Mouse (Mus musculus) limb, embryonic 11.5 days (tissue): ENCODE measurements around the gene Rbms3. TPM values are rescaled to one million over a fixed set of nuclear protein-coding genes. Genes with fewer than 3 reads are reported as not detected.

ENCODE experiments used
- ATAC-seq: fragments of 200-750 bp; cut with Nextera tagmentation; 2 replicates; pipeline ENCODE4 v1.8.0; 2017; ENCODE audit warnings: low read depth; ENCODE audit not compliant: insufficient number of reproducible peaks, low FRiP score, low TSS enrichment
- DNase-seq: peaks from one replicate; pipeline ENCODE4 v3.0.0-alpha.2; 2015; ENCODE audit warnings: low spot score
- H3K27ac ChIP-seq: fragments of 300-500 bp; sonication (generic); replicated peaks from 2 replicates; pipeline ENCODE4 v1.5.1; 2014; ENCODE audit warnings: low read depth, mild to moderate bottlenecking, low read length
- H3K27me3 ChIP-seq: fragments of 300-500 bp; sonication (generic); 2 replicates; pipeline ENCODE4 v1.6.1; 2014; ENCODE audit warnings: mild to moderate bottlenecking, low read length, mixed read lengths; ENCODE audit not compliant: control insufficient read depth, insufficient read depth
- H3K36me3 ChIP-seq: fragments of 300-500 bp; sonication (generic); 2 replicates; pipeline ENCODE4 v1.6.1; 2014; ENCODE audit warnings: mild to moderate bottlenecking, low read length, moderate library complexity, mixed read lengths; ENCODE audit not compliant: control insufficient read depth, insufficient read depth
- H3K4me1 ChIP-seq: fragments of 300-500 bp; sonication (generic); 2 replicates; pipeline ENCODE4 v1.6.1; 2014; ENCODE audit warnings: low read length, mixed read lengths; ENCODE audit not compliant: control insufficient read depth, insufficient read depth
- H3K4me2 ChIP-seq: fragments of 300-500 bp; sonication (generic); 2 replicates; pipeline ENCODE4 v1.6.1; 2014; ENCODE audit warnings: low read depth, mild to moderate bottlenecking, moderate library complexity; ENCODE audit not compliant: severe bottlenecking
- H3K4me3 ChIP-seq: fragments of 300-500 bp; sonication (generic); 2 replicates; pipeline ENCODE4 v1.5.1; 2014; ENCODE audit warnings: low read depth, low read length
- H3K9ac ChIP-seq: fragments of 300-500 bp; sonication (generic); 2 replicates; pipeline ENCODE4 v1.6.1; 2014; ENCODE audit warnings: mild to moderate bottlenecking, low read length
- H3K9me3 ChIP-seq: fragments of 300-500 bp; sonication (generic); 2 replicates; pipeline ENCODE4 v1.6.1; 2016; ENCODE audit warnings: low read length; ENCODE audit not compliant: control insufficient read depth
- WGBS: fragments of 180-500 bp; shearing (Covaris S2); extraction: QIAGEN DNeasy Blood & Tissue Kit; methylation state at CpG from one replicate; pipeline ENCODE4 v1.1.7; 2014; 5-methylcytosine and 5-hydroxymethylcytosine counted together
- polyA plus RNA-seq: library from polyadenylated mRNA; unstranded; fragments of >200 nt; fragmentation: Nextera tagmentation; extraction: Ambion mirVana; gene quantifications from 2 replicates; pipeline ENCODE4 v1.2.1, GENCODE M21; 2014

Rbms3 gene
- polyA plus RNA-seq, 1 experiment from 2014 or later: 51.9 TPM

DNA sequence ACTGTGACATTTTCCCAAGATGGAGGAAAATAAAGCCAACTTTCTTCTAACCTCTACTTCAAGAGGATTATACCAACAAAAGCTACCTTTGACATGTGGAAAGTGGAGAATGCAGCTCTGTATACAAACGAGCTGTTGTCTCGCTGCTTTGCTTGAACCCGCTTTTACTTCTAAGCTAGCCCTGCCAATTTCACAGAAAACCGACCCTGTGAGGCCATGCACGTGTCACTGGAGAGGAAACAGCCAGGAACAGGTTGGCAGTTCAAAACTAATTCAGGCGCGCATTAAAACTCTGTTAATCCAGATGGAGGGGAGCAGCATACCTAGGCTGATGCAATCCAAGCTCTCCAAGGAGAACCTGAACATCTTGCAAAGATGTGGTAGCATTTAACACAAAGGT is 796.0 kb downstream of the Rbms3 start:
- peaks cover 3% of the 10 kb centered on the region; the same call in 1 of the 2 replicates for H3K4me1 ChIP-seq
- no peak for ATAC-seq
- DNase-seq: no peak
- 0 out of 2 replicates have a peak overlapping the region, but pooled peaks have one; percentile 26 for H3K27ac ChIP-seq
- H3K9me3 ChIP-seq: no peaks in the 10 kb centered on the region
- no peak overlapping the region for H3K4me2 ChIP-seq
- H3K9ac ChIP-seq: no peak overlapping the region
- no peak overlapping the region for H3K4me3 ChIP-seq
- 66% methylated on average over 7 of the region's 7 CpGs for WGBS
- H3K36me3 ChIP-seq: no peaks in the 10 kb centered on the region
- H3K27me3 ChIP-seq: no peaks in the 10 kb centered on the region

DNA sequence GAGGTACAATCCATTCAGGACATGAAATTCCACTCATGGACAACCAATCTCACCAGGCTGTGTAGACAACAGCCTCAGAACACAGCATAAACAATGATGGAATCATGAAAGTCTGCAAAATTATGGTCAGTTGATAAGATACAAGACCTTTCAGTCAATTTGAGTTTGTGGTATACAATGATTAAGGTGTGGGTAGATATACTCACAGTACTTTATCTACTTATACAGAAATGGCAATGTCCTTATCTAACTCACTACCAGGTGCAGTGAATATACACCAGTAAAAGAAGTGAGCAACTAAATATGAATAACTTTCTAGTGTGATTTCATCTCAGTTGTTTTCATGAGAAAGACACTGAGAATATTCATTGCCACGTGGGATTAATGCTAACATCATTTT is 796.9 kb downstream of the Rbms3 start:
- no peak overlapping the region for H3K27ac ChIP-seq
- ATAC-seq: no peak
- no peaks in the 10 kb centered on the region for H3K36me3 ChIP-seq
- H3K27me3 ChIP-seq: no peaks in the 10 kb centered on the region
- peaks cover 3% of the 10 kb centered on the region; the same call in 1 of the 2 replicates for H3K4me1 ChIP-seq
- no peak overlapping the region for H3K4me2 ChIP-seq
- no peak for DNase-seq
- H3K9me3 ChIP-seq: no peaks in the 10 kb centered on the region
- WGBS: 67% methylated on average over 1 of the region's 1 CpGs
- H3K9ac ChIP-seq: no peak overlapping the region
- H3K4me3 ChIP-seq: no peak overlapping the region

DNA sequence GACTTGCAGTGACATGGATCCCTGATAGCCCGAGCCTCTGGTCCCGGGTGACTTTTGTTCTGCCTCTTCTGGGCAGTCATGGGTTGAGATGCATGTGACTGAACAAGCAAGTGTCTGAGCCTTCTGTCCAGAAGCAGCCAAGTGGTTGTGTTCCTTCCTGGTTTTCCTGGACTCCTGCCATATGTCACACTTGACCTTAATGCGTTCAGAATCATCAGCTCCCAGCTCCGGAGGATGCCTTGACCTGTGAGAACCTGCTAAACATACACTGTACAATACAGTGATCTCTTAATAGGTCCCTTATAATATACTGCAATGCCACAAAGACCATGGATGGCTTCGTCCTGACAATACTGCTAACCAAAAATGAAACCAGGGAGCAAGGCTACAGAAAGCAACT is 798.3 kb downstream of the Rbms3 start:
- DNase-seq (no peak), ATAC-seq (no peak)
- no peak overlapping the region for H3K4me2 ChIP-seq
- H3K9ac ChIP-seq: no peak overlapping the region
- peaks cover 3% of the 10 kb centered on the region; the same call in 1 of the 2 replicates for H3K4me1 ChIP-seq
- H3K4me3 ChIP-seq: no peak overlapping the region
- 92% methylated on average over 5 of the region's 5 CpGs for WGBS
- H3K27me3 ChIP-seq: no peaks in the 10 kb centered on the region
- no peaks in the 10 kb centered on the region for H3K36me3 ChIP-seq
- H3K27ac ChIP-seq: no peak overlapping the region
- H3K9me3 ChIP-seq: no peaks in the 10 kb centered on the region

GRCm38 (mm10) chr9:116829929-116830328 is 799.8 kb downstream of the Rbms3 start:
- H3K4me2 ChIP-seq: no peak overlapping the region
- H3K4me1 ChIP-seq: peaks cover 3% of the 10 kb centered on the region; the same call in 1 of the 2 replicates
- ATAC-seq (no peak), DNase-seq (no peak)
- no peak overlapping the region for H3K4me3 ChIP-seq
- H3K36me3 ChIP-seq: no peaks in the 10 kb centered on the region
- WGBS: 85% methylated on average over 4 of the region's 4 CpGs
- H3K9ac ChIP-seq: no peak overlapping the region
- no peak overlapping the region for H3K27ac ChIP-seq
- no peaks in the 10 kb centered on the region for H3K9me3 ChIP-seq
- no peaks in the 10 kb centered on the region for H3K27me3 ChIP-seq

DNA sequence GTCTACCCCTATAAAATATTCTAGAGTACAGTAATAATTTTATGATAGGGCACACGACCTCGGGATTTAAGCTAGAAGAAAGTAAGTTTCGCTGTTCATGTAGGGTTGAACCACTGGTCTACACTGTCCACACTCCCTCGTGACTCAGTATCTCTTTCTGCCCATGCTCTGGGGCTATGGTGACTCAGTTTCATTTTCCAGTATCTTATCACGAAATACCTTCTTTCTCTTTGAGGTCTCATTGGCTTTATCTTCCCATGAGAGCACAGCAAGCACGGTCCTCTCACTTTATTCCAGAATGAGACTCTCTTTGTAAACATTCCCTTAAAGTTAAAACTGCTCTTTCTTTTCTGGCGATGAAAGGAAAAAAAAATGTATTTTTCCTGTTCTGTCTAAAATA is 808.1 kb downstream of the Rbms3 start:
- ATAC-seq (no peak), DNase-seq (no peak)
- Histone ChIP-seq H3K4me2 (no peak overlapping the region), H3K27ac (no peak overlapping the region), H3K9ac (no peak overlapping the region), H3K27me3 (no peaks in the 10 kb centered on the region), H3K9me3 (no peaks in the 10 kb centered on the region), H3K4me1 (no peaks in the 10 kb centered on the region), H3K4me3 (no peak overlapping the region), H3K36me3 (no peaks in the 10 kb centered on the region)
- WGBS: 92% methylated on average over 7 of the region's 7 CpGs

GRCm38 (mm10) chr9:116817196-116817595 is 812.5 kb downstream of the Rbms3 start:
- 89% methylated on average over 1 of the region's 1 CpGs for WGBS
- H3K9me3 ChIP-seq: no peaks in the 10 kb centered on the region
- H3K36me3 ChIP-seq: no peaks in the 10 kb centered on the region
- H3K4me3 ChIP-seq: no peak overlapping the region
- peaks cover 11% of the 10 kb centered on the region for H3K4me1 ChIP-seq
- H3K27ac ChIP-seq: no peak overlapping the region
- H3K27me3 ChIP-seq: no peaks in the 10 kb centered on the region
- no peak overlapping the region for H3K4me2 ChIP-seq
- DNase-seq: no peak
- ATAC-seq: no peak
- no peak overlapping the region for H3K9ac ChIP-seq

DNA sequence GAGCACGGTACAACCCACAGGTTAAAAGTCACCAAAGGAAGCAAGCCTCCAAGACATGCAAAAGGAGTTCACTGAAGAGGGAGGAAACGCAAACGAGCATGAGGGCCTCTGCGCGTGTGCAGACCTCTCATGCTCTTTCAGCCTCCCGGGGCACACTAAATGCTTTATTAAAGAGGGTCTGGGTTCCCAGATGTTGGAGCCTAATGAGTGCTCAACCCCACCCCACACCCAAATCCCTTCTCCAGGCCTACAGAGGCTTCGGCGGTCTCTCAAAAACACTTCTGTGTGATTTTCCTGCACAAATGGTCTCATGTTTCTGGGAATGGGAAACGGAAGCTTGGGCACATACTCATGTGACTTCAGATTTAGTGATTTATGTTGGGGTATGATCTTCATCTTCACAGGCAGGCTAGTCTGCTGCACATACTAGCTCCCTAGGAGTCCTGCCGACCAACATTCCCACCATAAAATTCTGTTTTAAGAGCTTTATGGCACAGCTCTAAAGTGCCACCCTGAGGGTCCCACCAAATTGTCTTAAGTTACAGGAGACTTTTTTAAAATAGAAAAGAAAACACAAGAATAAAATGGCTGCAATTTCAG is 815.1 kb downstream of the Rbms3 start:
- Histone ChIP-seq H3K4me2 (no peak overlapping the region), H3K4me3 (no peak overlapping the region), H3K27me3 (no peaks in the 10 kb centered on the region), H3K36me3 (no peaks in the 10 kb centered on the region), H3K9ac (no peak overlapping the region), H3K9me3 (no peaks in the 10 kb centered on the region), H3K4me1 (peaks cover 11% of the 10 kb centered on the region), H3K27ac (peak overlapping the region; percentile 59)
- DNase-seq (peak; percentile 75), ATAC-seq (peak; percentile 78)
- 6% methylated on average over 10 of the region's 10 CpGs for WGBS

DNA sequence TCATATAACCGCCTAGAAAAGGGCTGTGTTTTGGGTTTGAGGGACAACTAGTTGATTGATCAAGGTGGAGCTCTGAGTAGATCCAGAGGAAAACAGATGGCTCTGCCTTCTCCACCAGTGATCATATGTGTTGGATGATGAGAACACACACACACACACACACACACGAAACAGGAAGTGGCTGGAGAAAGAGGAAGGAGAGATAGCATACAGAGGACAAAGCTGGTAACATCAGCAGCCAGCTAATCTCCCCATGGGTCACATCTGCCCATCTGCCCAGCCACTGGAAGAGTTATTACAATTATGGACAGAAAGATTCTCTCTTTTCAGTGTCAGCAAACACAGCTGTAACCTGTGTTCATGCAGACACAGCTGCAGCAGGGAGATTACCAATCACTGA is 816.3 kb downstream of the Rbms3 start:
- 74% methylated on average over 2 of the region's 2 CpGs for WGBS
- H3K27me3 ChIP-seq: no peaks in the 10 kb centered on the region
- H3K27ac ChIP-seq: no peak overlapping the region
- no peaks in the 10 kb centered on the region for H3K9me3 ChIP-seq
- no peak overlapping the region for H3K9ac ChIP-seq
- no peak for ATAC-seq
- DNase-seq: no peak
- no peak overlapping the region for H3K4me3 ChIP-seq
- peaks cover 16% of the 10 kb centered on the region for H3K4me1 ChIP-seq
- H3K36me3 ChIP-seq: no peaks in the 10 kb centered on the region
- no peak overlapping the region for H3K4me2 ChIP-seq

- no peak for DNase-seq
- 53% methylated on average over 5 of the region's 5 CpGs for WGBS
- Histone ChIP-seq H3K4me2 (no peak overlapping the region), H3K27me3 (no peaks in the 10 kb centered on the region), H3K27ac (no peak overlapping the region), H3K4me3 (no peak overlapping the region), H3K36me3 (no peaks in the 10 kb centered on the region), H3K9me3 (no peaks in the 10 kb centered on the region), H3K4me1 (peaks cover 32% of the 10 kb centered on the region), H3K9ac (no peak overlapping the region)
- no peak for ATAC-seq
Measured at GRCm38 (mm10) chr9:116809260-116809659, 820.5 kb downstream of the Rbms3 start.
